Mouse (Mus musculus) heart, adult 2 months (tissue): ENCODE measurements around the gene 9430097D07Rik. TPM values are rescaled to one million over a fixed set of nuclear protein-coding genes. Genes with fewer than 3 reads are reported as not detected.
A peak's percentile ranks its signal among the peaks of the same experiment; 100 is the strongest.

Experiments
- DNase-seq, 2 experiments: peaks; one replicate each; pipeline ENCODE4 v3.0.0; 2021
- H3K27ac ChIP-seq: fragments of 200-600 bp; 2 replicates; pipeline ENCODE4 v1.8.1; 2022
- H3K27me3 ChIP-seq: fragments of 200-500 bp; 2 replicates; pipeline ENCODE4 v1.6.1; 2012; ENCODE audit warnings: mild to moderate bottlenecking, low read length, inconsistent platforms, mixed read lengths; ENCODE audit not compliant: control insufficient read depth, insufficient read depth
- H3K36me3 ChIP-seq: fragments of 200-500 bp; 2 replicates; pipeline ENCODE4 v1.6.1; 2012; ENCODE audit warnings: low read length, inconsistent platforms; ENCODE audit not compliant: control insufficient read depth, insufficient read depth
- H3K4me1 ChIP-seq: fragments of 200-500 bp; 2 replicates; pipeline ENCODE4 v1.6.1; 2011; ENCODE audit warnings: low read length; ENCODE audit not compliant: control insufficient read depth, insufficient read depth
- H3K4me3 ChIP-seq: fragments of 200-600 bp; 2 replicates; pipeline ENCODE4 v1.8.1; 2022
- H3K79me2 ChIP-seq: fragments of 200-500 bp; replicated peaks from 2 replicates; pipeline ENCODE4 v1.6.1; 2012; ENCODE audit warnings: mild to moderate bottlenecking, inconsistent platforms, low read length, moderate library complexity, mixed read lengths; ENCODE audit not compliant: control insufficient read depth, insufficient read depth
- H3K9ac ChIP-seq: fragments of 200-500 bp; 2 replicates; pipeline ENCODE4 v1.6.1; 2012; ENCODE audit warnings: low read depth, mild to moderate bottlenecking, control low read depth, inconsistent platforms, low read length, mixed read lengths
- CTCF ChIP-seq: fragments of 200-600 bp; IDR thresholded peaks from 2 replicates; pipeline ENCODE4 v1.8.1; 2022; ENCODE audit warnings: antibody characterized with exemption, mild to moderate bottlenecking, moderate library complexity
- EP300 ChIP-seq: fragments of 200-500 bp; IDR thresholded peaks from 2 replicates; pipeline ENCODE4 v1.6.1; 2011; ENCODE audit warnings: low read depth, low read length, control low read depth; ENCODE audit not compliant: insufficient read depth
- POLR2A ChIP-seq: fragments of 200-500 bp; IDR thresholded peaks from 2 replicates; pipeline ENCODE4 v1.6.1; 2011; ENCODE audit warnings: mild to moderate bottlenecking, low read depth, low read length, control low read depth; ENCODE audit not compliant: insufficient read depth
- WGBS: fragments of 180-500 bp; shearing (Covaris S2); methylation state at CpG from one replicate; pipeline ENCODE4 v1.1.7; 2018; 5-methylcytosine and 5-hydroxymethylcytosine counted together
- intact Hi-C: fragments of 180-260 bp; cut with DNase I; formaldehyde crosslinking; loops from one replicate; pipeline ENCODE4 v1.15.1; 2025
- polyA plus RNA-seq: library from polyadenylated mRNA; depleted of rRNA; stranded (reverse); fragments of >200 nt; gene quantifications from 2 replicates; pipeline ENCODE4 v1.2.3, GENCODE M21; 2012
- total RNA-seq, 2 experiments: library from RNA; stranded (reverse); gene quantifications; 2 replicates each; pipeline ENCODE4 v1.2.3; 2021

The 9430097D07Rik gene
- total and polyA plus RNA-seq, 3 experiments = not detected

- TF ChIP-seq POLR2A = no peak
- TF ChIP-seq EP300 = no peak
- TF ChIP-seq CTCF = peak; percentile 66
- Histone ChIP-seq H3K79me2 (no peaks in the 10 kb centered on the region), H3K27me3 (no peaks in the 10 kb centered on the region), H3K4me1 (peaks cover 9% of the 10 kb centered on the region), H3K27ac (peak overlapping the region; percentile 47), H3K36me3 (no peaks in the 10 kb centered on the region), H3K4me3 (no peak overlapping the region), H3K9ac (no peak overlapping the region)
- WGBS = 46% methylated on average over 8 of the region's 8 CpGs
- intact Hi-C loops = loop anchor here (1.0 kb wide), 2 partner anchors 14 to 18 kb away; partner anchors contain the start of gene St6galnac4
- peak; percentile 53 to 59 for DNase-seq
Measured at GRCm38 (mm10) chr2:32601417-32602065, 26.1 kb upstream of the 9430097D07Rik start.

GRCm38 (mm10) chr2:32599409-32599808 is 23.9 kb upstream of the 9430097D07Rik start, which contains the start of gene St6galnac6:
St6galnac6 (plus strand) TSS chr2:32599709.
- DNase-seq = no peak
- no peak within 1 kb of the TSS; the same call in 1 of the 2 replicates for H3K27ac ChIP-seq
- no peaks in the 10 kb centered on the region for H3K27me3 ChIP-seq
- no peak within 1 kb of the TSS for H3K4me3 ChIP-seq
- TF ChIP-seq POLR2A = no peak
- TF ChIP-seq CTCF = no peak
- TF ChIP-seq EP300 = no peak
- intact Hi-C loops = no loop called here
- H3K4me1 ChIP-seq = peaks cover 9% of the 10 kb centered on the region
- no peak within 1 kb of the TSS for H3K9ac ChIP-seq
- 89% methylated on average over 3 of the region's 3 CpGs for WGBS
- H3K79me2 ChIP-seq = no peaks in the 10 kb centered on the region
- H3K36me3 ChIP-seq = no peaks in the 10 kb centered on the region

DNA sequence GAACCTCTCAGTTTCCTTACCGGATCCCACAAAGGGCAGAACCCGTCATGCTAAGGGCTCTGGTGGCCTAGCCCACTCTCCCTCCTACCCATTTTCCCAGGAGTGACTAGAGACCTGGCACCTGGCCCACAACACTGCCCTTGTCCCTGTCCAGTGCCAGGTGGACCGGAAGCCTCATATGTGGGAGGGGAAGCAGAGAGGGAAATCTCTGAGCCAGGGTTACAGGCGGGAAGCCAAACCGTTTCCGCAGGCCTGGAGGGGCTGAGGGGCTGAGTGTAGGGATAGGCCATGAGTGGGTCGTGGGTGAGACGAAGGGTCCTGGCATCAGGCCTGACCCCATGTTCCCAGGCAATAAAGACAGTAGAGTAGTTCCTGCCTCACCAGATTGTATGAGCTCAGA is 23.0 kb upstream of the 9430097D07Rik start:
- Histone ChIP-seq H3K4me1 (peaks cover 9% of the 10 kb centered on the region), H3K27ac (peak overlapping the region; percentile 55), H3K4me3 (no peak overlapping the region), H3K27me3 (no peaks in the 10 kb centered on the region), H3K79me2 (no peaks in the 10 kb centered on the region), H3K9ac (no peak overlapping the region), H3K36me3 (no peaks in the 10 kb centered on the region)
- WGBS = 43% methylated on average over 8 of the region's 8 CpGs
- DNase-seq = peak; percentile 53 to 58
- TF ChIP-seq EP300 (no peak), CTCF (no peak), POLR2A (no peak)
- intact Hi-C loops = no loop called here

DNA sequence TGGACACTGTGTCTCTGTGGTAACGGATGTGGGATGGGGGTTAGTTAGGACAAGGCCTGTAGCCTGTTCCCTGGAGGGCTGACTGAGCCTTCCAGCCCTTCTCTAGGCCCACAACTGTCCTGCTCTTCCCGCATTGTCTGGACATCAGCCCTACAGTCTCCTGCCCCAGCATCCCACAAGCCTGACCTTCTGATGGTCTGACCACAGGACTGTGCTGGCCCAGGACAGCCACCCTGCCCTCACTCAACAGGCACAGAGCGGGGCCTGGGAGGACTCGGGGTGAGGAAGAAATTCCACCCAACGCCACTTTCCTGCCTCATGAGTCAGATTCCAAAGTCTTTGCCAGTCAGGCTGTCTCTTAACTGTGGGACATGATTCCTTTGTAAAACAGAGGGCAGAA is 22.2 kb upstream of the 9430097D07Rik start:
- TF ChIP-seq CTCF = no peak
- TF ChIP-seq EP300 = no peak
- TF ChIP-seq POLR2A = no peak
- WGBS = 62% methylated on average over 5 of the region's 5 CpGs

GRCm38 (mm10) chr2:32597248-32597647 is 21.8 kb upstream of the 9430097D07Rik start:
- peaks cover 9% of the 10 kb centered on the region for H3K4me1 ChIP-seq
- H3K4me3 ChIP-seq = no peak overlapping the region
- DNase-seq = no peak
- intact Hi-C loops = no loop called here
- 84% methylated on average over 5 of the region's 5 CpGs for WGBS
- H3K79me2 ChIP-seq = no peaks in the 10 kb centered on the region
- peak overlapping the region; percentile 55 for H3K27ac ChIP-seq
- no peaks in the 10 kb centered on the region for H3K36me3 ChIP-seq
- H3K27me3 ChIP-seq = no peaks in the 10 kb centered on the region
- TF ChIP-seq POLR2A = no peak
- TF ChIP-seq EP300 = no peak
- TF ChIP-seq CTCF = no peak
- H3K9ac ChIP-seq = no peak overlapping the region

More for the DNA sequence above, 22.2 kb upstream of the 9430097D07Rik start:
- Histone ChIP-seq H3K27me3 (no peaks in the 10 kb centered on the region), H3K4me1 (peaks cover 9% of the 10 kb centered on the region), H3K79me2 (no peaks in the 10 kb centered on the region), H3K36me3 (no peaks in the 10 kb centered on the region), H3K4me3 (no peak overlapping the region), H3K27ac (peak overlapping the region; percentile 55), H3K9ac (no peak overlapping the region; the same call in 1 of the 2 replicates)
- no peak for DNase-seq
- intact Hi-C loops = no loop called here

DNA sequence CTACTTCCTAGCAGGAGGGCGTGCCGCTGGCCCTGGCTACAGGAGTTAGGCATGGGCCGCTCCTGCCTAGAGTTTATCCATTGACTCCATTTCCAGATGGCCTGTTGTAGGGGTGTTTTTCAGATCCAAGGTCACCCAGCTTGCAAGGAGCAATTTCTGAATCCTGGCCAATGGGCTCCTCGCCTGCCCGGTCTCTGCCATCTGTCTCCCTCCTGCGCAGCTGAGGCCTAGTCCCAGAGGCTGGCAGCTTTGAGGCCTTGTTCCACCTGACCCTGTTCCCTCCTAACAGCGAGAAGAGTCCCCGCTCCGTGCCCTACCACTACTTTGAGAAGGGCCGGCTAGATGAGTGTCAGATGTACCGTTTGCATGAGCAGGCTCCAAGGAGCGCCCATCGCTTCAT is 21.2 kb upstream of the 9430097D07Rik start:
- WGBS = 76% methylated on average over 13 of the region's 13 CpGs
- intact Hi-C loops = no loop called here
- Histone ChIP-seq H3K36me3 (no peaks in the 10 kb centered on the region), H3K27ac (no peak overlapping the region), H3K9ac (no peak overlapping the region), H3K27me3 (no peaks in the 10 kb centered on the region), H3K79me2 (no peaks in the 10 kb centered on the region), H3K4me3 (no peak overlapping the region), H3K4me1 (peaks cover 6% of the 10 kb centered on the region)
- TF ChIP-seq POLR2A (no peak), EP300 (no peak), CTCF (no peak)
- DNase-seq = peak in 1 of 2 experiments; percentile 41
